Mouse (Mus musculus) brain, embryonic 14.5 days (tissue): ENCODE results near the gene Cyp2w1.

Experiments
- CTCF ChIP-seq: fragments of 200-500 bp; IDR thresholded peaks from 2 replicates; pipeline ENCODE4 v1.5.1; 2012; ENCODE audit warnings: inconsistent platforms, mild to moderate bottlenecking, moderate library complexity, borderline replicate concordance; ENCODE audit not compliant: insufficient read depth, insufficient read length; ENCODE audit errors: extremely low read depth
- POLR2A ChIP-seq: fragments of 200-500 bp; IDR thresholded peaks from 2 replicates; pipeline ENCODE4 v1.6.1; 2012; ENCODE audit warnings: mild to moderate bottlenecking, inconsistent platforms, borderline replicate concordance; ENCODE audit not compliant: poor library complexity, insufficient read depth, insufficient read length, severe bottlenecking; ENCODE audit errors: extremely low read depth

- TF ChIP-seq POLR2A (no peak), CTCF (no peak)
These were observed 48.8 kb upstream of the Cyp2w1 start for GRCm38 (mm10) chr5:139303646-139304061.
